Mouse (Mus musculus): ENCODE measurements around the gene Kdm6b. TPM values are rescaled to one million over a fixed set of nuclear protein-coding genes. Genes with fewer than 3 reads are reported as not detected.

Gene Kdm6b
- polyA plus RNA-seq, 1 experiment from 2014 or later: 40.8 TPM

DNA sequence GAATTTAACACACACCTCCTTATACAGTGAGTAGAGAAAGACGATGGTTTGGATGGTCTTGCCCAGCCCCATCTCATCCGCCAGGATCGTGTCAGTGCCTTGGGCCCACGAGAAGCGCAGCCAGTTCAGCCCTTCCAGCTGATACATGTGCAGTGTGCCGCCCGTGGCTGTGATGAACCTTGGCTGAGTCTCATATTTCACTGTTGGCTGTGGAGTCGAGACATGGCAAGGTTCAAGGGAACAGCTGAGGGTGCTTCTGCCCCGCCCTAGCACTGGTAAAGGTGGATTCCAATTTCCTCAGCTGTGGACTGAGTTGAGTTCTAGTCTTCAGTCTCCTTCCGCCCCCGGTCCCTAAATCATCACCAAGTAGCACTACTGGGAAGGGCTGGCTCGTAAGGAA lies 55.8 kb downstream of the Kdm6b start:
- H3K27ac ChIP-seq: no peak overlapping the region
- H3K4me1 ChIP-seq: peaks cover 8% of the 10 kb centered on the region
- H3K36me3 ChIP-seq: peaks cover 99% of the 10 kb centered on the region
- no peaks in the 10 kb centered on the region for H3K27me3 ChIP-seq (ENCODE audit: low read depth, poor library complexity, severe bottlenecking)
- no peaks in the 10 kb centered on the region for H3K9me3 ChIP-seq (replicated peaks)
- DNase-seq (ENCODE audit: low spot score): no peak
- H3K4me3 ChIP-seq: no peak overlapping the region
- WGBS: 89% methylated on average over 12 of the region's 12 CpGs

DNA sequence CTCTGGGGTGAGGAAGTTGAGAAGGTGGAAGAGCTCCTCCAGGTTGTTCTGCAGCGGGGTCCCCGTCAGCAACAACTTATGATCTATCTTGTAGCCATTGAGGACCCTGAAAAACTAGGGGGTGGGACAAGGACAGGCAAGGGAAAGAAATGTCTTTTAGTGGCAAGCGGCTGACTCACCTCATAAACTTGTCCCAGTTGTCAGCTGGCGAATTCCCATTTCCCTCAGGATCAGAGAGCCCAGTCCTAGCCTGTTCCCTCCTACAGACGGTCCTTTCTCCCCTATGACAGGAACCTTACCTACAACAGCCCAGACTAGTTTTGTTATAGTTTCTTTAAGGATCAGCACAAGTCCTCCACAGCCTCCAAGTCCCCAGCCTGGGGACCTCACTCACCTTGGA lies 56.9 kb downstream of the Kdm6b start:
- 85% methylated on average over 5 of the region's 5 CpGs for WGBS
- no peaks in the 10 kb centered on the region for H3K9me3 ChIP-seq (replicated peaks)
- DNase-seq (ENCODE audit: low spot score): no peak
- peaks cover 100% of the 10 kb centered on the region for H3K36me3 ChIP-seq
- H3K27me3 ChIP-seq (ENCODE audit: low read depth, poor library complexity, severe bottlenecking): no peaks in the 10 kb centered on the region
- H3K27ac ChIP-seq: no peak overlapping the region
- H3K4me3 ChIP-seq: no peak overlapping the region
- peaks cover 3% of the 10 kb centered on the region; the same call in 1 of the 2 replicates for H3K4me1 ChIP-seq

Other genes starting within 250 kb of the Kdm6b start
- 0.15 TPM in 1 of 2 replicates, not detected in the other for gene Alox8, start 215.8 kb downstream of the Kdm6b start, polyA plus RNA-seq (2016; fragmentation: Nextera tagmentation; extraction: Ambion mirVana)
- gene Gucy2e, start 176.6 kb downstream of the Kdm6b start, polyA plus RNA-seq (2016; fragmentation: Nextera tagmentation; extraction: Ambion mirVana): not detected in 2 replicates
- gene Cntrob, start 89.9 kb downstream of the Kdm6b start, polyA plus RNA-seq (2016; fragmentation: Nextera tagmentation; extraction: Ambion mirVana): 28.9 and 36.2 TPM in 2 replicates
- gene Trappc1, start 89.7 kb downstream of the Kdm6b start, polyA plus RNA-seq (2016; fragmentation: Nextera tagmentation; extraction: Ambion mirVana): 135 and 144 TPM in 2 replicates
- gene Kcnab3, start 87.4 kb downstream of the Kdm6b start, polyA plus RNA-seq (2016; fragmentation: Nextera tagmentation; extraction: Ambion mirVana): 0.93 and 1.4 TPM in 2 replicates
- 14.2 and 20.6 TPM in 2 replicates for gene Rnf227, start 73.2 kb downstream of the Kdm6b start, polyA plus RNA-seq (2016; fragmentation: Nextera tagmentation; extraction: Ambion mirVana)
- 35.1 and 70.5 TPM in 2 replicates for gene Chd3, start 44.3 kb downstream of the Kdm6b start, polyA plus RNA-seq (2016; fragmentation: Nextera tagmentation; extraction: Ambion mirVana)
- 140 and 151 TPM in 2 replicates for gene Naa38, start 18.2 kb downstream of the Kdm6b start, polyA plus RNA-seq (2016; fragmentation: Nextera tagmentation; extraction: Ambion mirVana)
- gene Cyb5d1, start 18.0 kb downstream of the Kdm6b start, polyA plus RNA-seq (2016; fragmentation: Nextera tagmentation; extraction: Ambion mirVana): 45.2 and 51.6 TPM in 2 replicates
- gene Tmem88, start 15.4 kb downstream of the Kdm6b start, polyA plus RNA-seq (2016; fragmentation: Nextera tagmentation; extraction: Ambion mirVana): 23.0 and 24.7 TPM in 2 replicates
- 1.0 and 1.3 TPM in 2 replicates for gene Dnah2, start 135.4 kb upstream of the Kdm6b start, polyA plus RNA-seq (2016; fragmentation: Nextera tagmentation; extraction: Ambion mirVana)
- 44.2 and 55.2 TPM in 2 replicates for gene Efnb3, start 146.5 kb upstream of the Kdm6b start, polyA plus RNA-seq (2016; fragmentation: Nextera tagmentation; extraction: Ambion mirVana)
- gene Wrap53, start 166.6 kb upstream of the Kdm6b start, polyA plus RNA-seq (2016; fragmentation: Nextera tagmentation; extraction: Ambion mirVana): 52.3 and 52.8 TPM in 2 replicates
- 243 and 267 TPM in 2 replicates for gene Trp53, start 166.7 kb upstream of the Kdm6b start, polyA plus RNA-seq (2016; fragmentation: Nextera tagmentation; extraction: Ambion mirVana)
- gene Atp1b2, start 192.3 kb upstream of the Kdm6b start, polyA plus RNA-seq (2016; fragmentation: Nextera tagmentation; extraction: Ambion mirVana): 1.5 TPM in 2 replicates
- not detected in 2 replicates for gene Shbg, start 204.2 kb upstream of the Kdm6b start, polyA plus RNA-seq (2016; fragmentation: Nextera tagmentation; extraction: Ambion mirVana)
- 9.1 and 13.7 TPM in 2 replicates for gene Sat2, start 208.3 kb upstream of the Kdm6b start, polyA plus RNA-seq (2016; fragmentation: Nextera tagmentation; extraction: Ambion mirVana)
- gene Fxr2, start 219.3 kb upstream of the Kdm6b start, polyA plus RNA-seq (2016; fragmentation: Nextera tagmentation; extraction: Ambion mirVana): 45.4 and 48.1 TPM in 2 replicates
- 0.16 TPM in 1 of 2 replicates, not detected in the other for gene Sox15, start 241.6 kb upstream of the Kdm6b start, polyA plus RNA-seq (2016; fragmentation: Nextera tagmentation; extraction: Ambion mirVana)
- gene Mpdu1, start 249.0 kb upstream of the Kdm6b start, polyA plus RNA-seq (2016; fragmentation: Nextera tagmentation; extraction: Ambion mirVana): 66.8 and 74.2 TPM in 2 replicates